Mouse (Mus musculus): Measurements from ENCODE around the gene Ptpn12. TPM values are rescaled to one million over a fixed set of nuclear protein-coding genes. Genes with fewer than 3 reads are reported as not detected.

The Ptpn12 gene
- polyA plus RNA-seq, 1 experiment from 2014 or later, result 31.1 TPM

- DNase-seq (no peak), ATAC-seq (ENCODE audit: insufficient read depth) (no peak)
- H3K27me3 ChIP-seq (ENCODE audit: insufficient read depth, low read length), result no peaks in the 10 kb centered on the region
- TF ChIP-seq CTCF (IDR thresholded peaks at IDR 0.05; ENCODE audit: low read depth), result no peak
- WGBS, result 91% methylated on average over 8 of the region's 8 CpGs
- H3K27ac ChIP-seq (ENCODE audit: low read depth), result no peak overlapping the region
- no peak overlapping the region for H3K4me3 ChIP-seq (ENCODE audit: low read depth, low read length)
- no peak overlapping the region for H3K9ac ChIP-seq
- H3K36me3 ChIP-seq (ENCODE audit: insufficient read depth), result peaks cover 46% of the 10 kb centered on the region
- H3K4me2 ChIP-seq, result no peak overlapping the region
- no peaks in the 10 kb centered on the region for H3K4me1 ChIP-seq (ENCODE audit: insufficient read depth)
- H3K9me3 ChIP-seq (ENCODE audit: low read depth, low read length), result no peaks in the 10 kb centered on the region
These were observed 69.4 kb downstream of the Ptpn12 start for GRCm38 (mm10) chr5:20986271-20986670.

- H3K36me3 ChIP-seq (ENCODE audit: insufficient read depth), result peaks cover 21% of the 10 kb centered on the region
These were observed 72.2 kb downstream of the Ptpn12 start for GRCm38 (mm10) chr5:20983505-20983904.

GRCm38 (mm10) chr5:20974690-20975089, 81.0 kb downstream of the Ptpn12 start:
- H3K4me2 ChIP-seq, result no peak overlapping the region
- DNase-seq (no peak), ATAC-seq (ENCODE audit: insufficient read depth) (no peak)
- H3K27ac ChIP-seq (ENCODE audit: low read depth), result no peak overlapping the region
- H3K27me3 ChIP-seq (ENCODE audit: insufficient read depth, low read length), result no peaks in the 10 kb centered on the region
- no peaks in the 10 kb centered on the region for H3K4me1 ChIP-seq (ENCODE audit: insufficient read depth)
- H3K4me3 ChIP-seq (ENCODE audit: low read depth, low read length), result no peak overlapping the region
- H3K9me3 ChIP-seq (ENCODE audit: low read depth, low read length), result no peaks in the 10 kb centered on the region
- 67% methylated on average over 4 of the region's 4 CpGs for WGBS
- H3K36me3 ChIP-seq (ENCODE audit: insufficient read depth), result no peaks in the 10 kb centered on the region
- TF ChIP-seq CTCF (IDR thresholded peaks at IDR 0.05; ENCODE audit: low read depth), result no peak
- no peak overlapping the region for H3K9ac ChIP-seq

More at GRCm38 (mm10) chr5:20983505-20983904, 72.2 kb downstream of the Ptpn12 start:
- H3K27me3 ChIP-seq (ENCODE audit: insufficient read depth, low read length), result no peaks in the 10 kb centered on the region
- H3K27ac ChIP-seq (ENCODE audit: low read depth), result no peak overlapping the region
- H3K4me1 ChIP-seq (ENCODE audit: insufficient read depth), result no peaks in the 10 kb centered on the region
- H3K4me3 ChIP-seq (ENCODE audit: low read depth, low read length), result no peak overlapping the region
- TF ChIP-seq CTCF (IDR thresholded peaks at IDR 0.05; ENCODE audit: low read depth), result no peak
- H3K4me2 ChIP-seq, result no peak overlapping the region
- H3K9me3 ChIP-seq (ENCODE audit: low read depth, low read length), result no peaks in the 10 kb centered on the region
- no peak overlapping the region for H3K9ac ChIP-seq
- DNase-seq (no peak), ATAC-seq (ENCODE audit: insufficient read depth) (no peak)

- H3K9me3 ChIP-seq (ENCODE audit: low read depth, low read length), result no peaks in the 10 kb centered on the region
- H3K4me1 ChIP-seq (ENCODE audit: insufficient read depth), result no peaks in the 10 kb centered on the region
- no peak for TF ChIP-seq CTCF (IDR thresholded peaks at IDR 0.05; ENCODE audit: low read depth)
- no peak overlapping the region for H3K4me2 ChIP-seq
- no peak overlapping the region for H3K27ac ChIP-seq (ENCODE audit: low read depth)
- no peak overlapping the region for H3K9ac ChIP-seq
- no peaks in the 10 kb centered on the region for H3K27me3 ChIP-seq (ENCODE audit: insufficient read depth, low read length)
- ATAC-seq (ENCODE audit: insufficient read depth) (no peak), DNase-seq (no peak)
- 33% methylated on average over 6 of the region's 7 CpGs for WGBS
- no peaks in the 10 kb centered on the region for H3K36me3 ChIP-seq (ENCODE audit: insufficient read depth)
- no peak overlapping the region for H3K4me3 ChIP-seq (ENCODE audit: low read depth, low read length)
These were observed 81.7 kb downstream of the Ptpn12 start for GRCm38 (mm10) chr5:20973999-20974398.

GRCm38 (mm10) chr5:20973069-20973468, 82.6 kb downstream of the Ptpn12 start:
- 70% methylated on average over 5 of the region's 5 CpGs for WGBS
- no peak overlapping the region for H3K27ac ChIP-seq (ENCODE audit: low read depth)
- H3K4me2 ChIP-seq, result no peak overlapping the region
- ATAC-seq (ENCODE audit: insufficient read depth), result no peak
- H3K4me3 ChIP-seq (ENCODE audit: low read depth, low read length), result no peak overlapping the region
- no peaks in the 10 kb centered on the region for H3K36me3 ChIP-seq (ENCODE audit: insufficient read depth)
- no peak for DNase-seq
- H3K4me1 ChIP-seq (ENCODE audit: insufficient read depth), result no peaks in the 10 kb centered on the region
- no peaks in the 10 kb centered on the region for H3K9me3 ChIP-seq (ENCODE audit: low read depth, low read length)
- TF ChIP-seq CTCF (IDR thresholded peaks at IDR 0.05; ENCODE audit: low read depth), result no peak
- no peaks in the 10 kb centered on the region for H3K27me3 ChIP-seq (ENCODE audit: insufficient read depth, low read length)
- H3K9ac ChIP-seq, result no peak overlapping the region

GRCm38 (mm10) chr5:20968963-20969362, 86.7 kb downstream of the Ptpn12 start:
- peak; percentile 29; the same call in 1 of the 2 replicates for TF ChIP-seq CTCF (IDR thresholded peaks at IDR 0.05; ENCODE audit: low read depth)
- ATAC-seq (ENCODE audit: insufficient read depth), result no peak
- no peak overlapping the region for H3K27ac ChIP-seq (ENCODE audit: low read depth)
- 61% methylated on average over 9 of the region's 9 CpGs for WGBS
- H3K36me3 ChIP-seq (ENCODE audit: insufficient read depth), result no peaks in the 10 kb centered on the region
- no peak overlapping the region for H3K9ac ChIP-seq
- no peak overlapping the region for H3K4me2 ChIP-seq
- no peaks in the 10 kb centered on the region for H3K9me3 ChIP-seq (ENCODE audit: low read depth, low read length)
- peak; percentile 57 for DNase-seq
- no peaks in the 10 kb centered on the region for H3K27me3 ChIP-seq (ENCODE audit: insufficient read depth, low read length)
- no peaks in the 10 kb centered on the region for H3K4me1 ChIP-seq (ENCODE audit: insufficient read depth)
- no peak overlapping the region for H3K4me3 ChIP-seq (ENCODE audit: low read depth, low read length)

- WGBS, result 59% methylated on average over 9 of the region's 9 CpGs
- Histone ChIP-seq H3K9ac (no peak overlapping the region), H3K4me3 (ENCODE audit: low read depth, low read length) (no peak overlapping the region), H3K36me3 (ENCODE audit: insufficient read depth) (no peaks in the 10 kb centered on the region), H3K4me2 (no peak overlapping the region), H3K4me1 (ENCODE audit: insufficient read depth) (no peaks in the 10 kb centered on the region), H3K9me3 (ENCODE audit: low read depth, low read length) (no peaks in the 10 kb centered on the region), H3K27me3 (ENCODE audit: insufficient read depth, low read length) (no peaks in the 10 kb centered on the region), H3K27ac (ENCODE audit: low read depth) (no peak overlapping the region)
- ATAC-seq (ENCODE audit: insufficient read depth) (no peak), DNase-seq (no peak)
- no peak for TF ChIP-seq CTCF (IDR thresholded peaks at IDR 0.05; ENCODE audit: low read depth)
These were observed 87.2 kb downstream of the Ptpn12 start for GRCm38 (mm10) chr5:20968493-20968892.

- DNase-seq (no peak), ATAC-seq (ENCODE audit: insufficient read depth) (no peak)
- H3K4me1 ChIP-seq (ENCODE audit: insufficient read depth), result no peaks in the 10 kb centered on the region
- no peak overlapping the region for H3K4me2 ChIP-seq
- H3K27me3 ChIP-seq (ENCODE audit: insufficient read depth, low read length), result no peaks in the 10 kb centered on the region
- no peaks in the 10 kb centered on the region for H3K36me3 ChIP-seq (ENCODE audit: insufficient read depth)
- H3K9ac ChIP-seq, result no peak overlapping the region
- no peak overlapping the region for H3K4me3 ChIP-seq (ENCODE audit: low read depth, low read length)
- H3K27ac ChIP-seq (ENCODE audit: low read depth), result no peak overlapping the region
- WGBS, result 44% methylated on average over 4 of the region's 4 CpGs
- no peaks in the 10 kb centered on the region for H3K9me3 ChIP-seq (ENCODE audit: low read depth, low read length)
- no peak for TF ChIP-seq CTCF (IDR thresholded peaks at IDR 0.05; ENCODE audit: low read depth)
These were observed 87.8 kb downstream of the Ptpn12 start for GRCm38 (mm10) chr5:20967942-20968341.

All from lung, embryonic 14.5 days (tissue).